Mouse (Mus musculus) gastrocnemius, postnatal 25 days (tissue): ENCODE measurements around the gene Trp53bp2. TPM values are rescaled to one million over a fixed set of nuclear protein-coding genes. Genes with fewer than 3 reads are reported as not detected.
A peak's percentile ranks its signal among the peaks of the same experiment; 100 is the strongest.

Experiments
- DNase-seq: peaks from one replicate; pipeline ENCODE4 v3.0.0; 2022
- total RNA-seq, 2 experiments: library from RNA; stranded (reverse); gene quantifications; 1 replicate in 1 of 2; 2 replicates in 1 of 2; pipeline ENCODE4 v1.2.3; 2021

The Trp53bp2 gene
- total RNA-seq, 2 experiments from 2014 or later, result 8.5 to 8.6 TPM

GRCm38 (mm10) chr1:182501815-182502405 is 92.9 kb downstream of the Trp53bp2 start:
- peak; percentile 45 for DNase-seq

- DNase-seq, result no peak
Measured at GRCm38 (mm10) chr1:182502491-182503050, 93.6 kb downstream of the Trp53bp2 start.

- DNase-seq, result no peak
Measured at GRCm38 (mm10) chr1:182503206-182503900, 94.4 kb downstream of the Trp53bp2 start.

GRCm38 (mm10) chr1:182504223-182504622 is 95.3 kb downstream of the Trp53bp2 start:
- DNase-seq, result peak; percentile 52

GRCm38 (mm10) chr1:182505291-182505690 is 96.3 kb downstream of the Trp53bp2 start:
- DNase-seq, result no peak

- DNase-seq, result peak; percentile 81
Measured at GRCm38 (mm10) chr1:182506229-182506986, 97.4 kb downstream of the Trp53bp2 start.

- peak; percentile 75 for DNase-seq
Measured at GRCm38 (mm10) chr1:182509110-182509797, 100.3 kb downstream of the Trp53bp2 start.

GRCm38 (mm10) chr1:182511073-182511472 is 102.1 kb downstream of the Trp53bp2 start:
- no peak for DNase-seq

GRCm38 (mm10) chr1:182511778-182512177 is 102.8 kb downstream of the Trp53bp2 start:
- DNase-seq, result no peak

Other genes starting within 250 kb of the Trp53bp2 start
- gene Vmn1r1, start 244.7 kb upstream of the Trp53bp2 start, total RNA-seq, result not detected
- 10 to 100 TPM; 17.6 to 18.6 TPM for gene Degs1, start 126.4 kb upstream of the Trp53bp2 start, total RNA-seq
- gene Fbxo28, start 67.5 kb upstream of the Trp53bp2 start, total RNA-seq, result 10 to 100 TPM; 16.5 to 17.7 TPM
- gene Capn2, start 108.4 kb downstream of the Trp53bp2 start, total RNA-seq, result 10 to 100 TPM; 52.0 to 59.4 TPM
- not detected for gene Capn8, start 155.8 kb downstream of the Trp53bp2 start, total RNA-seq